Mouse (Mus musculus) stomach, embryonic 15.5 days (tissue): ENCODE data around the gene Slfn14. TPM values are rescaled to one million over a fixed set of nuclear protein-coding genes. Genes with fewer than 3 reads are reported as not detected.
A peak's percentile ranks its signal among the peaks of the same experiment; 100 is the strongest.
"Not testable (repeated sequence)": the region's sequence is repeated elsewhere in the genome, so short reads cannot be mapped to it uniquely, and the experiment has no call there.

Source experiments
- ATAC-seq: fragments of 200-750 bp; cut with Nextera tagmentation; 2 replicates; pipeline ENCODE4 v1.8.0; 2017; ENCODE audit warnings: low read depth, moderate number of reproducible peaks, moderate TSS enrichment; ENCODE audit not compliant: insufficient read depth, low FRiP score
- H3K27ac ChIP-seq: fragments of 300-500 bp; sonication (generic); 2 replicates; pipeline ENCODE4 v1.5.1; 2015; ENCODE audit warnings: mild to moderate bottlenecking, inconsistent platforms
- H3K27me3 ChIP-seq: fragments of 300-500 bp; sonication (generic); replicated peaks from 2 replicates; pipeline ENCODE4 v1.6.1; 2015; ENCODE audit warnings: inconsistent platforms
- H3K36me3 ChIP-seq: fragments of 300-500 bp; sonication (generic); 2 replicates; pipeline ENCODE4 v1.6.1; 2015; ENCODE audit warnings: inconsistent platforms
- H3K4me1 ChIP-seq: fragments of 300-500 bp; sonication (generic); 2 replicates; pipeline ENCODE4 v1.6.1; 2015; ENCODE audit warnings: inconsistent platforms
- H3K4me2 ChIP-seq: fragments of 300-500 bp; sonication (generic); 2 replicates; pipeline ENCODE4 v1.6.1; 2015; ENCODE audit warnings: mild to moderate bottlenecking, inconsistent platforms
- H3K4me3 ChIP-seq: fragments of 300-500 bp; sonication (generic); replicated peaks from 2 replicates; pipeline ENCODE4 v1.5.1; 2015; ENCODE audit warnings: inconsistent platforms
- H3K9ac ChIP-seq: fragments of 300-500 bp; sonication (generic); 2 replicates; pipeline ENCODE4 v1.6.1; 2015; ENCODE audit warnings: inconsistent platforms
- H3K9me3 ChIP-seq: fragments of 300-500 bp; sonication (generic); 2 replicates; pipeline ENCODE4 v1.6.1; 2016; ENCODE audit warnings: inconsistent platforms
- WGBS: fragments of 180-500 bp; shearing (Covaris S2); methylation state at CpG from one replicate; pipeline ENCODE4 v1.1.7; 2015; 5-methylcytosine and 5-hydroxymethylcytosine counted together
- polyA plus RNA-seq: library from polyadenylated mRNA; unstranded; fragments of >200 nt; fragmentation: Nextera tagmentation; extraction: Ambion mirVana; gene quantifications from 2 replicates; pipeline ENCODE4 v1.2.1, GENCODE M21; 2015

The Slfn14 gene
- polyA plus RNA-seq, 1 experiment from 2014 or later, result 2.6 TPM

DNA sequence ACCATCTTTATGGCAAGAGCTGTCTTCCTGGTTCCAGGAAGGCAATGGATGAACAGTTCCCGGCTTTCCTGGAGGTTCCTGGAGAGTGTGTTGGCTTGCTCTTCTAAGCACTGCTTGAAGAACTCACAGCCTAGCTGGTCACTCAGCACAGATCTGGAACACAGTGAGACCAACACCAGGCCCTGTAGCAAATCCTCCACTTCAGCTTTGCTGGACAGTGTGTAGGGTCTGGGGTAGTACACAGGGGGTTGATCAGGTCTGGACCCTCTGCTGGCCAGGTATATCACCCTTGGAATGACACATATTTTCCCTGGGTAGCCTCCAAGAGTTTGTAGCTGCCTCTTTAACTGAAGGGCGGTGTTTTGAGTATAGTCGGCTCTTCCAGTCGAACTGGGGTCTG is 7.5 kb downstream of the Slfn14 start:
- WGBS, result 82% methylated on average over 4 of the region's 4 CpGs
- no peak overlapping the region for H3K4me2 ChIP-seq
- H3K4me3 ChIP-seq, result no peak overlapping the region
- H3K9ac ChIP-seq, result no peak overlapping the region
- H3K27ac ChIP-seq, result no peak overlapping the region
- no peaks in the 10 kb centered on the region for H3K9me3 ChIP-seq
- no peak for ATAC-seq
- H3K36me3 ChIP-seq, result no peaks in the 10 kb centered on the region
- H3K4me1 ChIP-seq, result no peaks in the 10 kb centered on the region
- H3K27me3 ChIP-seq, result no peaks in the 10 kb centered on the region

DNA sequence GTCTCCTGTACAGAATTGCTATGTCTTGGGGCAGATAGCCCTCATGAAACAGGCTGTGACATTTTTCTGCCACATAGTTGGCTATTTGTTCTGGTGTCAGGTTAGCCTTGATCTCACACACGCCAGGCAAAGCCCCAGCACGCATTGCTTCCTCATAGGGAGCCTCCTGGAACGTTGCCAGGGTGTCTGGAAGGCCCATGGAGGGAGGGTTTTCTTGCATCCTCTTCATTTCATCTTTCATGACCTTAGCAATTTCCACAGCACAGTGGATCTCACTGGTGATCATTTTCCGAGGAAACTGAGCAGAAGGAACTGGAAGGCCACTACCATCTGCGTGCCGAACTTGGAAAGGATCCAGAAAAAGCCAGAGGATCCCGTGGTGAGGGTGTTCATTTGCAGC is 10.3 kb downstream of the Slfn14 start:
- WGBS, result 54% methylated on average over 7 of the region's 7 CpGs
- no peaks in the 10 kb centered on the region for H3K9me3 ChIP-seq
- no peak overlapping the region for H3K4me3 ChIP-seq
- H3K9ac ChIP-seq, result no peak overlapping the region
- H3K27me3 ChIP-seq, result no peaks in the 10 kb centered on the region
- no peak overlapping the region for H3K27ac ChIP-seq
- no peaks in the 10 kb centered on the region for H3K36me3 ChIP-seq
- ATAC-seq, result no peak
- no peaks in the 10 kb centered on the region for H3K4me1 ChIP-seq
- no peak overlapping the region for H3K4me2 ChIP-seq

DNA sequence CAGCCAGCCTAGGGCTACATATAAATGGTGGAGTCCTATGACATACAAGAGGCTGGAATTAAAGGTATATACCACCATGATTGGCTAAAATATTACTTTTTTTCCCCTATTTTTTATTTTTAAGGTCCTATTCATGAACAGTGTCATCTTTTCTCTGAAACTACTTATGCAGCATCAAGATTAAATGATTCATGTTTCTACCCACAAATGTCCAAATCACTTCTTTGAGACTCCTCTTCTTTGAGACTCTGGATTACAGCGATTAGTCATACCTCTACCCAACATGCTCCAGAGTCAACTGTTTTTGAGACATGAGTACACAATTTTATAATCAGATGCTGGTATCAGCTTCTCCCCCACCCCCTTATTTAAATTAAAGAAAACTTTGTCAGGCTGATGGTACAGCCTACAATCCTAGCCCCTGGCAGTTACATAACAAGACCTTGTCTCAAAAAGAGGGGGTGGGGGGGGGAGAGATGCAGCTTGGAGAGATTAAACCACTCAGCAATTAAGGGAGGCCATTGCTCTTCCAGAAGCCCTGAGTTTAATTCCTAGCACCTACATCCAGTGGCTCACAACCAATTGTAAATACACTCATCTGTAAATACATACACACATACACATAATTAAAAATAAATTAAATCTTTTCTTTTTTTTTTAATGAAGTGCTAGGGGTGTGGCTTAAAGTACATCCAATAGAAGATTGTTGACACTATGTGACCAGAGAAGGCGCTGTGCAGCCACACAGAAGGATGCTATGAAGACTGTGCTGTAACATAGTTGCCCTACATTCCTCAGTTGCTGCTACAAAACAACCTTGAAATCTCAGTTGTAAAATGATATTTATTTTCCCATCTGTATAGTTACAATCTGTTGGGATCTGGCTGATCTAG is 14.3 kb downstream of the Slfn14 start:
- Histone ChIP-seq H3K9me3 (no peaks in the 10 kb centered on the region), H3K27ac (peak overlapping the region; percentile 44), H3K4me3 (no peak overlapping the region), H3K27me3 (no peaks in the 10 kb centered on the region), H3K9ac (no peak overlapping the region), H3K4me1 (no peaks in the 10 kb centered on the region), H3K4me2 (no peak overlapping the region), H3K36me3 (no peaks in the 10 kb centered on the region)
- WGBS, result 13% methylated on average over 2 of the region's 2 CpGs
- no peak for ATAC-seq

DNA sequence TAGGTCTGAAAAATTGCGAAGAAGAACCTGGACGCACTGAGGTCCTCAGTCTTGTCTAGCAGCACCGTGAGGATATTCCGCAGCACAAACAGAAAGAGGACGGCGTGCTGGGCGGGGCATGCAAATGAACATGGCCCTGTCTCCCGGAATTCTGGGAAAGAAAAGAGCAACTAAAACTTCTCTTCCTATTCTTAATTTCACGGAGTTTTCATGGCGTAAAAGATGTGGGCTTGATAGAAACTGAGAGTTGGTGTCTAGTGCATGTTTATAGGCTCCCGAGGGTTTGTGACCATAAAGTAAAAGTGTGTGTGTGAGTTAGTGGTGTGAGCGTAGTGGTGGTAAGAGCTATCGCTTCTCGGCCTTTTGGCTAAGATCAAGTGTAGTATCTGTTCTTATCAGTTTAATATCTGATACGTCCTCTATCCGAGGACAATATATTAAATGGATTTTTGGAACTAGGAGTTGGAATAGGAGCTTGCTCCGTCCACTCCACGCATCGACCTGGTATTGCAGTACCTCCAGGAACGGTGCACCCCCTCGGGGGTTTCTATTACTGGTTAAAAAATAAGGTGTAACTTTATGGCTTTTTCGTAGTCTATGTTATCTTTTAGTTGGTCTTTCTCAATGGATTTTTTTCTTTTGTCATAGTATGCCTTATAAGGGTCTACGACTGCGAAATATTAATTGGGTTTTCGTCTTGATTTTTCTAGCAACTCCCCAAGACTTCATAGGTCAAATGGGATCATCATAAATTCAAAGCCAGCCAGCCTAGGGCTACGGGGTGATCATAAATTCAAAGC is 15.2 kb downstream of the Slfn14 start:
- peak overlapping the region; percentile 75 for H3K4me2 ChIP-seq
- no peaks in the 10 kb centered on the region for H3K36me3 ChIP-seq
- ATAC-seq, result peak; percentile 88
- peak overlapping the region; percentile 77 for H3K27ac ChIP-seq
- peak overlapping the region; percentile 56 for H3K4me3 ChIP-seq
- under 1% methylated on average over 26 of the region's 26 CpGs for WGBS
- peak overlapping the region; percentile 32 for H3K9ac ChIP-seq
- no peaks in the 10 kb centered on the region for H3K4me1 ChIP-seq
- no peaks in the 10 kb centered on the region for H3K27me3 ChIP-seq
- H3K9me3 ChIP-seq, result no peaks in the 10 kb centered on the region

DNA sequence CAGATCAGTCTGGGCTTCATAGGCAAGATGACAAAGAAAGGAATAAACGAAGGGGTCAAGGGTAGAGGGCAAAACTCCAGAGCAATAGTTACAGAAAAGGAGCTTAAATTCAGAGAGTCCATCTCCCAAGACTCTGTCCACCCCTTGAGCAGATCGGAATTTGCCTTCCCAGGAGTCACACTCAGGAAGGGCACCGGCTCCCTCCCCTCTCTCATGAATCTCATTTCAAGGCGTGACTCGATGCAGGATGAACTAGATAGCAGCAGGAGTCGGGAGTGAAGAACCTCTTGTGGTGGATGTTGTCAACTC is 15.7 kb downstream of the Slfn14 start:
- no peaks in the 10 kb centered on the region for H3K36me3 ChIP-seq
- ATAC-seq, result peak; percentile 8; the same call in 1 of the 2 replicates
- H3K9me3 ChIP-seq, result no peaks in the 10 kb centered on the region
- peak overlapping the region; percentile 32 for H3K9ac ChIP-seq
- WGBS, result 2% methylated on average over 6 of the region's 6 CpGs
- peak overlapping the region; percentile 77; the same call in 1 of the 2 replicates for H3K27ac ChIP-seq
- H3K27me3 ChIP-seq, result no peaks in the 10 kb centered on the region
- H3K4me1 ChIP-seq, result no peaks in the 10 kb centered on the region
- H3K4me2 ChIP-seq, result peak overlapping the region; percentile 75
- peak overlapping the region; percentile 56 for H3K4me3 ChIP-seq

GRCm38 (mm10) chr11:83263146-83263545 is 23.4 kb downstream of the Slfn14 start:
- WGBS, result 56% methylated on average over 3 of the region's 3 CpGs
- H3K36me3 ChIP-seq, result no peaks in the 10 kb centered on the region
- H3K27me3 ChIP-seq, result no peaks in the 10 kb centered on the region
- H3K27ac ChIP-seq, result no peak overlapping the region
- no peak for ATAC-seq
- no peak overlapping the region for H3K9ac ChIP-seq
- no peak overlapping the region for H3K4me3 ChIP-seq
- H3K4me1 ChIP-seq, result no peaks in the 10 kb centered on the region
- H3K4me2 ChIP-seq, result no peak overlapping the region
- no peaks in the 10 kb centered on the region for H3K9me3 ChIP-seq

- ATAC-seq, result no peak
- Histone ChIP-seq H3K9me3 (no peaks in the 10 kb centered on the region), H3K27me3 (no peaks in the 10 kb centered on the region), H3K4me2 (no peak overlapping the region), H3K9ac (no peak overlapping the region), H3K27ac (no peak overlapping the region), H3K36me3 (no peaks in the 10 kb centered on the region), H3K4me3 (no peak overlapping the region), H3K4me1 (no peaks in the 10 kb centered on the region)
- WGBS, result 88% methylated on average over 1 of the region's 1 CpGs
Observed at GRCm38 (mm10) chr11:83262673-83263072, 23.9 kb downstream of the Slfn14 start.

DNA sequence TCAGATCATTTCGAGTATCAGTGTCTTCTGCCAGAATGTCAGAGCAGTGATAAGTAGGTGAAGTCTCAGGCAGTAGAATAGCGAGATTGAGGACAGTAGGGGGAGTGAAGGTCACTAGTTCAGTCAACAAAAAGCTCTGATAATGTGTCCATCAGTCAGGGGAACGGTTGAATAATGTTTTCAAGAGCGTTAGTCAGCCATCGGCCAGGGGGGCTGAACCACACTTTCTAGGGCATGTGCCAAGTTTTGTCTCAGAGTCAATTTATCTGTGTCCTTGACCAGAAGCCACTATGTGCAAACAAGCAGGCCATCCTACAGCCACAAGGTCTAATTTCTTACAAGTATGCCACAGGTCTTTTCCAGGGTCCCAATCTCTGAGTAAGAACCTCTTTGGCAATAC is 29.3 kb downstream of the Slfn14 start:
- H3K4me3 ChIP-seq, H3K27ac ChIP-seq, H3K4me2 ChIP-seq, H3K9ac ChIP-seq, H3K36me3 ChIP-seq, H3K27me3 ChIP-seq, ATAC-seq, H3K4me1 ChIP-seq, H3K9me3 ChIP-seq: not testable (repeated sequence)
- 28% methylated on average over 5 of the region's 5 CpGs for WGBS

- Histone ChIP-seq H3K27me3 (no peaks in the 10 kb centered on the region), H3K36me3 (no peaks in the 10 kb centered on the region), H3K9ac (no peak overlapping the region), H3K4me3 (no peak overlapping the region), H3K27ac (no peak overlapping the region), H3K4me1 (no peaks in the 10 kb centered on the region), H3K4me2 (no peak overlapping the region), H3K9me3 (no peaks in the 10 kb centered on the region)
- 17% methylated on average over 2 of the region's 2 CpGs for WGBS
- ATAC-seq, result no peak
Observed at GRCm38 (mm10) chr11:83239811-83240210, 46.7 kb downstream of the Slfn14 start.

DNA sequence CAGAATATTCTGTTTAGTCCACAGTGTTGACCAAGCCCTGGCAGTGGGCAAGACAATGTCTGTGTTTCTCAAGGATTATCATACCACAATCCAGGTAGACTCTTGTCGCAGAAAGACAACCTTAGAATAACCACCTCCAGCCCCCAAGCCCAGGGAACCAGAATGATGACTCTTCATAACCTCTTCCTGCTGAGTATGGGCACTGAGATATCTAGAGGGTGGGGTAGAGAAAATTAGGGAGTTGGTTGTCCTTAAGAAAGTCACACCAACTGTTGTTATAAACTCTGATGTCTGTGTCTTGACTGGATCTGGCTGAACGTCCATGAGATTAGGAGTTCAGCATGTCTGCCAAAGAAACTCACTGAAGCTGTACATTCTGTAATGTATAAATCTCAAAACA is 48.1 kb downstream of the Slfn14 start:
- Histone ChIP-seq H3K4me2 (no peak overlapping the region), H3K27ac (no peak overlapping the region), H3K9ac (no peak overlapping the region), H3K9me3 (no peaks in the 10 kb centered on the region), H3K4me1 (no peaks in the 10 kb centered on the region), H3K36me3 (no peaks in the 10 kb centered on the region), H3K27me3 (no peaks in the 10 kb centered on the region), H3K4me3 (no peak overlapping the region)
- WGBS, result 76% methylated on average over 2 of the region's 2 CpGs
- no peak for ATAC-seq

DNA sequence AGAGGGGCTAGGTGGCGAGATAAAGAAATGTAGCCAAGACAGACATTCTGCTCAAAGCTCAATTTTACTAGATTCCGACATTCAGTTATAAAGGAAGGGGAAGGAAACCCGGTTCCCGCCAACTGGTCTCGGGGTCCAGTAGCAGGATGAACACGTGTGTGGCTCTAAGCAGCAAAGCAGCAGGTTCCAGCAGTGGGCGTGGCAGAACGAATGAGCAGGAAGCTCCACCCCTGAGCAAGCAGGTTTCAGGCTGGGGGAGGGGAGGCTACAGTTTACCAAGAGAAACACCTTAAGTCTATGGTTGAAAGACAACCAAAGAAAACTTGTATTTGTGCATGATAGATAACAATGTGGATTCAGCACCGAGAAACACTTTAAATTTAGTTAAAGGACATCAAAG is 49.1 kb downstream of the Slfn14 start:
- WGBS, result 74% methylated on average over 9 of the region's 9 CpGs
- H3K9me3 ChIP-seq, H3K4me1 ChIP-seq, H3K4me2 ChIP-seq, ATAC-seq, H3K27me3 ChIP-seq, H3K4me3 ChIP-seq, H3K27ac ChIP-seq, H3K9ac ChIP-seq, H3K36me3 ChIP-seq: not testable (repeated sequence)

DNA sequence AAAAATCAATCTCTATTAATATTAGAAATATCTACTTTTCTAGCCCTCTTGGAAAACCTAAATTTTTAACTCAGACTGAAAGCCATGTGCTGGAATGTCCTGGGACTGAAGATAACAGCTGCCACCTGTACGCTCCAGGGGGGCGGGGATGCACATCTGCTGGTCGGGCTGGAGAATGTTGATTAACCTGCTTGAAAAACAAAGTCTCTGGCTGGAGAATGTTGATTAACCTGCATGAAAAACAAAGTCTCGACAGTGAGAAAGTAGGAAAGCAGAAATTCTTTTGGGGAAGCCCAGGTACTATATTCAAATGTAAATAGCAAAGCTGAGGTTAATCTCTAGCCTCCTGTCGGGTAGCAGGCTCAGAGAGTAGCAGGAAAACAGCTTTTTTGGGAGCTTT is 52.9 kb downstream of the Slfn14 start:
- not testable (repeated sequence) for ATAC-seq, H3K9me3 ChIP-seq, H3K9ac ChIP-seq, H3K4me2 ChIP-seq, H3K27ac ChIP-seq, H3K27me3 ChIP-seq, H3K4me3 ChIP-seq, H3K36me3 ChIP-seq, H3K4me1 ChIP-seq
- WGBS, result 40% methylated on average over 5 of the region's 5 CpGs
